Mouse (Mus musculus) spleen, postnatal 10 days (tissue): ENCODE measurements around the gene Hpn.

ENCODE experiments used
- DNase-seq, 2 experiments: peaks; one replicate each; pipeline ENCODE4 v3.0.0; 2021 to 2022; ENCODE audit warnings: low spot score in 2 of 2

The Hpn gene

DNA sequence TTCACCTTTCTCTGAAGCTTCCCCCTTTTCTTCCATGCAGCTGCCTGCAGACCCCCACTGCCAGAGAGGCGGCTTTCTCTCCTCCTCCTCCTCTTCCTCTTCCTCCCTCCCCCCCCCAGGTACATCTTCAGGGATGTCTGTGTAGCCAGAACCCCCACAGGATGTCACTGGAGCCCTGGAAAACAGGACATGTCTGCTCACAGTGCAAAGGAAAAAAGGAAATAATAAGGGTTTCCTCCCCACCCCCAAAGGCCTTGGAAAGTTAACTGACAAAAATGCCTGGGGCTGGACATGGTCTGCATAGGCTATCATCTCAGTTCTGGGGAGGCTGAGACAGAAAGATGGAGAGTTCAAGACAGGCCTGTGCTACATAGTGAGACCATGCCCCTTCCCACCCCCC lies 34.0 kb downstream of the Hpn start:
- DNase-seq = no peak

DNA sequence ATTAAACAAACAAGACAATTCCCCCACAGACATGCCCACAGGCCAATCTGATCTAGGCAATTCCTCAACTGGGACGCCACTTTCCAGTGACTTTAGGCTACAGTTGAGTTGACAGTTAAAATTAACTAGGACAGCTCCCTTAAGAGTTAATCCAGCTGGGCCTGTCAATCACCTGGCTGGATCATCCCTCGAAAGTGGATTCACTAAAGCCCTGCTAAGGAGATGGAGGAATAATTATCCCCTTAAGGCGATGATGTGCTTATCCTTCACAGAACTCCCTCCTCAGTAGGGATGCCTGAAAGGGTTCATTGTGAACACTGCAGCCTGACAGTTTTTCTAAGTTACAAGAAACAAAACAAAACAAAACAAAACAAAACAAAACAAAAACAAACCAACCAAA lies 34.5 kb downstream of the Hpn start:
- no peak for DNase-seq

DNA sequence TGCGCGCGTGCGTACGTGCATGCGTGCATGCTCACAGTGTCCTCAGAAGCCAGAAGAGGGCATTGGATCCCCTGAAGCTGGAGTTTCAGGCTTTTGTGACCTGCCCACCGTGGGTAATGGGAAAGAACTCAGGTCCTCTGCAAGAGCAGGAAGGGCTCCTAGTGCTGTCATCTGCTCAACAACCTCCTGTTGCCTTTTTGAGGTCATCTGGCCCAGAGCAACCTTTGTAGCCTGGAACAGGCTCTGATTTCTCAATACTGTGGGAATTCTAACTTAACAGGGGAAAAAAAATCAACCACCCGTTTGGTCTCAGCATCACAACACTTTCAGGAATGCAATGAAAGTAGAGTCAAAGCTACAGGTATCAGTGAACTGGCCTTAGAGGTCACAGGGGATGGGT lies 35.4 kb downstream of the Hpn start:
- no peak for DNase-seq

DNA sequence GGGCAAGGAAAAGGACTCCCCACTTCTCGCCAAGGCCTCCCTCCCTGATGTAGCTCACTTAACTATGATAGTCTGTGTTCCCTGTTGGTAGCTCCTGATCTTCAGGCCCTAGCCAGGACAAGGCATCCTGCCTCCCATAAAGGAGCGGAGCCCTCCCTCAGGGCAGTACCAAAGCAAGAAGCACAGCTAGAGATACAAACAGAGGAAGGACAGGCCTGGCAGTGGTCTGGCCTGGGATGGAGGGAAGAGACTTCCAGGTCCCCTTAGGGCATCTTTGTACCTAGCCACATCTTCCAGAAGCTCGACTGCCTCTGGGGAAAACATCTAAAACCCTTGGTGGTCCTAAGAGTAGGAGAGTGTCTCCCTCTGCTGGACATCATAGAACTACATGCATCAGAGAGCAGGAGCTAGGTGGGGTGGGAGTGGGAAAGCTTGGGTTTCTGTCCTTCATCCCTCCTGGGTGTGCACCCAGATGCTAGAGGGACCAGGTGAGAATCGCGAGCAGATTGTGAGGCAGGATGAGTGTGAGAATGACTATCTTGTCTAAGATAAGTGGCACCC lies 37.1 kb downstream of the Hpn start:
- DNase-seq = no peak

DNA sequence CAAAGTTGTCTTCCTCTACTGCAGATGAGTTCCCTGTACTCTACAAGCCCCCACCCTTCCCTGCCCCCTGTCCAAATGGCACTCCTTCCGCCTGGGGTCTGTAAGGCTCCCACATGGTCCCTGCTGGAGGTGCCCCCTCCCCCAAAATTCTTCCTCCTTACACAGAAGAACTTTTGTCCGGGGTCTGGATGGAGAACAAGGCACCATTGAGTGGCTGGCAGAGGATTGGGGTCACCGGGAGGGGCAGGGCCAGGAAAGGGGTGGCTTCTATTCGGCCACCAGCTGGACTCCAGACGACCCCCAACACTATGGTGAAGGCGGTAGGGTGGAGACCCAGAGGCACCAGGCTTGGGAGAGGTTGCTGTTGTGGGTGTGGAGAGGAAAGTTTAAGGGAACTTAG lies 37.6 kb downstream of the Hpn start:
- DNase-seq = no peak

DNA sequence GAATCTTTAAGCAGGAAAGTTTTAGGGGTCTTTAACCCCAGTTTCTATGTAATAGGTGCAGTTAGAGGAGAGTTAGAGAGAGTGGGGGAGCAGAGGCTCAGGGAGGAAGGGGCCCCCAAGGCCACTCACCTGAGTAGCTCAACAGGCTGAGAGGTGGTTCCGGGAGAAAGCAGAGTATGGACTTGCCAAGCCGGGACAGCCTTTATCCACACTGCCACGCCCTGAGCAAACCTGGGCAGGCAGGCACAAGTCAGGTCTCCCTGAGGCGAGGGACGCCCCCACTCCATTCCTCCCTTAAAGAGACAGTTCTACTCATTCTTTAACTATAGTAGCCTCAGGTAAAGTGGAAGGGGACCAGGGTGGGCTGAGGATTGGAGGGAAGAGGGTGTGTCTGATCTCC lies 38.6 kb downstream of the Hpn start, which contains the start of gene Fxyd3:
Gene Fxyd3, minus strand, starts transcription at position 213 of the 400 bp plus-strand sequence.
- no peak for DNase-seq

DNA sequence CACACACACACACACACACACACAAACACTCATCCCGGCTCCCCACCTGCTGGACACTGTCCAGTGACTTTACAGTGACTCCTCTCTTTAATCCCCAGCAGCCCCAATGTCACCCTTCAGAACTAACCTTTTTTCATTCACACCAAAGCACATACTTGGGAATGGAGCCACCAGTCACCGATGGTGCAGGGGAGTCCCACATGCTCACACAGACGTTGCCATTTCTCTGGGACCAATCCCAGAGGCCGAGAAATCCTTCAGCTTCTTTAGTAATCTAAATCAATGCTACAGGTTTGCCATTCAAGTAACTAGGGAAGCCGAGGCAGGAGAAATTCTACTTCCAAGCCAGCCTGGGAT lies 40.4 kb downstream of the Hpn start:
- DNase-seq = no peak

DNA sequence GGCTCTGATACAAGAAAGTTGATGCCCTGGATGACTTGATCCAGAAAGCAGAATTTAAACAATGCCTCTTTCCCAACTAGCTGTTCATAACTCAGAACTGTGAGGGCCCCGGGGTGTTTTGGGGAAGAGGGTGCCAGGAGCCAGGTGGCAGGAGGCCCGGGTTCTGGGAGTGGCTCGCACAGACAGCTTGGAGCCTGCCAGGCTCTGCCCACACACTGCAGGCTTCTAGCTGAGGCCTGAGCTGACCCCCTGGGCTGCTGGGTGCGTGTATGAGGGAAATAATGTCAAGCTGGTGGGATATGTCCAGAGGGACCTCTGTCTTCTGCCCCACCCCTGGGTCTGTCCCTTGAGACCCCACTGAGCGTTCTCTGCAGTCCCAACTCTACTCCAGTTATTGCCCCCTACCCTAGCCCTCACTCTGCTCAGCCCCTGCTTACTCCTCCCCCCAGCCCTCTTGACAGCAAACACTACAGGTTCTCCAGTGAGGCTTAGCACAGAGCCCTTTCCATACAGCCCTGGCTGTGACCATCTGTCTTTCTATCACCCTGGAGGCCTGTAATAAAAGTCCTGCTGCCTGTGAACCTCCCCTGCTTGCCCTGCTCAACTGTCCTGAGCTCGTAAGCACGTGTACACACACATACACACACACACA lies 40.9 kb downstream of the Hpn start:
- DNase-seq = no peak

DNA sequence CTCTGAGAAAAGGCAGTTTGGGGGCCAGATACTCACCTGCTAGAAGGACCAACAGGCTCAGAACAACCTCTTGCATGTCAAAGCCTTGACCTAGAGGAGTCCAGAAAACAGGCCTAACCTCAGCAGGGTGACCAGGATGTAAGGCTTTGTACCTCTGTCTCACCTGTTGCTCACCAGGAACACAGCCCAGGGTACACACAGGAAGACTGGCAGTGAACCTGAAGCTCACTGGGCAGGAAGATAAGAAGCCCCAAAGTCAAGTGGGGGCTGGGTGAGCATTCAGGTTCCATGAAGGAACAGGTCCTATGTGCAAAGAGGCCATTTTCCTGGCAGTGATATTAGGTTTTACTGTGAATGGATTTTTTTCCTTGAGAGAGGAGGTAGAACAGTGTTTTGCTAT lies 41.5 kb downstream of the Hpn start:
- DNase-seq = no peak

DNA sequence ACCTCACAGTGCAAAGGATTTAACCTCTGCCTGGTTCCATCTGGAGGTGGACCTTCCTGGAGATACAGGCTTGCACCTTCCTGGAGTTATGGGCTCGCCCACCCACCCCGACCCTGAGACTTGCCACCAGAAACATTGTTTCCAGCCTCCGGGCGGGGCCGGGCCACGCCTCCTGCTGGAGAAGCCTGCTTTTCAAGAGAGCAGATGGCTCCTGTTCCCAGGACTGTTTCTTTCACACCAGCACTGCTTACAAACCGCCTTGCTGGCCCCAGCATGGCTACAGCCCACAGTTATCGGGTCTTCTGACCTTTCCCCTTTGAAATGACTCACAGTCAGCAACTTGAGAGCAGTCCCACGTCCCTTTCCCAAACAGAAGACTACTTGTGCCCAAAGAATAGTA lies 42.8 kb downstream of the Hpn start:
- DNase-seq = no peak

DNA sequence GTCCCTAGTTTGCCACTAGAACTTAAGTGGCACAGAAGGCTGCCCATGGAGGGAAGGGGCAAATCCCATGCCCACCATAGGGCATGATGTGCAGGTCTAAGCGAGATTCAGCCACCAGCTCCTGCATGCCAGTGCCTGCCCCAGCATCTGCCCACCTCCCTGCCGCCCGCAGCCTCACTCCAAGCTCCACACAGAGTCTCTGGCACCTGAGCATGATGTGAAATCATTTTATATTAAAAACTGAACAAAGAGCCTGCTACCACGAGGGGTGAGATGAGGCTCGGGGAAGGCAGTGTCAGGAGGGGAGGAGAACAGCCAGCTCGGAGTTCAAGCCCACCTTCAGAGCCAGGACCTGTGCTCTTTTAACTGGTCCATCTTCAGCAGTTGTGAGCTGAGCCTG lies 44.8 kb downstream of the Hpn start:
- DNase-seq = no peak

DNA sequence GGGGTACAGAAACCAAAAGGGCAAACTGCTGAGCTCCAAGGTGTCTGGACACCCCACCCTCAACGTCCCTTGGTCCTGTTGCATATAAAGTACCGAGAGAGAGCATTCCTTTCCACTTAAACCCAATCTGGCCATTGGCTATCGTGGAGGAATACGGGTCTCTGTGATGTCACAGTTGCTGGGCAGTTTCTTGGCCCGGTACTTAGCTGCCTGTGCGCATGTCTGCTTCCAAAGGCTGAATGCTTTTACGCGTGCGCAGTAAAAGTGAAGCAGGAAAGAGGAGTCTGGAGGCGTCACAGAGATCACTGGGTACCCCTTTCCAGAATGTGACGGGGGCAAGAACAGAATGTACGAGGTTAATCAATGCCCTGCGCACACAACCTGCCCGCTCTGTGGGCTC lies 45.6 kb downstream of the Hpn start:
- no peak for DNase-seq

DNA sequence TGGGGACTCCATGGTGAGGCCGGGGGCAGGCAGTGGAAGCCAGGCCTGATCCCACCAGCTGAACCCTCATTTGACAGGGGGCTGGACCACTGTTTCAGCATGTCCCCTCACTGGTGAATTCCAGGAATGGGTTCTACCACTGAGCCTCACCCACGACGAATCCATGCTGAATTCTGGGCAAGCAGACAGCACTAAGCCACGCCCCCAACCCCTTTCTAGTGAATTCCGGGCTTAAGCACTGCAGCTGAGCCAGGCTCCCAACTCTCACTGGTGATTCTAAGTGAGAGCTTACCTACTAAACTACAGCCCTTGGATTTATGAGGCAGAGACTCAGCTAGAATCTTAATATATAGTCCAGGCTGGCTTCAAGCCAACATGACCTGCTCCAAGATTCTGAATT lies 47.3 kb downstream of the Hpn start:
- DNase-seq = no peak

DNA sequence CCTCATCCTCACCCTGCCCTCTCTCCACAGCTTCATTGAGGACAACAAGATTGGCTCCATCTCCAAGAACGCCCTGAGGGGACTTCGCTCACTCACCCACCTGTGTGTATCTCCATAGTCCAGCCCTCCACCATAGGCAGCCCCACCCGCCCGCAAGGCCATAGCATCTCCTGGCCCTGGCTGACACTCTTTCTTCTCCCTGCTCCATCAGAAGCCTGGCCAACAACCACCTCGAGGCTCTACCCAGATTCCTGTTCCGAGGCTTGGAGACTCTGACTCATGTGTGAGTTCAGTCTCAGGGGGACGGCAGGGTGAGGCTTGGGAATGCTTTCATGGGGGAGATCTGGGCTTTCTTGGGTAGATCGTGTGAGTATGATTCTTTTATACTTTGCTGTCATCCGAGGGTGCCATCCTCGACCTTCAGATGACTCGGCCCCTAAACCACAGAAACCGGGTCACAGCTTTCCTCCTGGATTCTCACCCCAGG lies 52.0 kb downstream of the Hpn start:
- DNase-seq = no peak

DNA sequence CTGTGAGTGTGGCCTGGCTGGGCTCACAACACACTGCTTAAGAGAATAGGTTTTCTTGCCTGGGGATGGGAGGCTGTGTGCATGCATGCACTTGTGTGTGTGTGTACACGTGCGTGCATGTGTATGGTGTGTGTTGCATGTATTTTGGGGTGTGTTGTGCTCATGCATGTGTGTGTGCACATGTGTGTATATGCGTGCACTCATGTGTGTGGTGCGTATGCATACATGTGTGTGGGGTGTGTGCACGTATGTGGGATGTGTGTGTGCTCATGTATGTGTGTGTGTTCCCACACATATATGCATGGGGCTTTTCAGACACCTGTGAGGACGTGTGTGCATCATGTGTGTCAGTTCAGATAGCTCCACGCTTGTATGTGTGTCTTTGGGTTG lies 54.5 kb downstream of the Hpn start:
- no peak for DNase-seq

DNA sequence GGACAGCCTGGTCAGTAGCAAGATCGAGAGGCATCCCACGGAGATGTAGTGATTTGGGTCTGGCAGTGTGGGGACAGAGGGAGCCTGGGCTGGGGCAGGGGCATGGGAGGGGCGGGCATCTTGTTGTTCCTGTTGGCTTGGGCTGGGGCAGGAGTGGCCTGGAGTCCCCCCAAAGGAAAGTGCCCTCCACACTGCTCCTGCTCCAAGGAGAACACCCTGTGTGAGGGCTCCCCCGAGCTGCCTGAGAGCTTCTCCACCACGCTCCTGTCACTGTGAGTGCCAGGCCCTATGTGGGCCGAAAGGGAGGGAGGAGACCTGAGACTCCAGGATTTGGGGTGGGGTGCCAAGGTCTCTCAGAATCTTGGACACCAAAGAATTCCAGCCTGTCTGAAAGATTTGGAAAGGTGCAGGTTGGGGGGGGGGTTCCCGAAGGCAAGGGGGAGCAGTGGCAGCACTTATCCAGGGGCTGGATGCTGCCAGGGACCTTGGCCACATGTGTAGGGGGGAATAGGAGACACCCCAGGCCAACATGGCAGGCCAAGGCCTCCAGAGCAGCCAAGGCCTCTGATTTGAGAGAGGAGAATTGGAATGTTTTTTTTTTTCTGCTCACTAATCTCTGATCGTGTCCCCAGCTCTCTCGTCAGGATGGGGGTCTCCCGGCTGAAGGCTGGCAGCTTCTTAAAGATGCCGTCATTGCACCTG lies 55.0 kb downstream of the Hpn start:
- no peak for DNase-seq

DNA sequence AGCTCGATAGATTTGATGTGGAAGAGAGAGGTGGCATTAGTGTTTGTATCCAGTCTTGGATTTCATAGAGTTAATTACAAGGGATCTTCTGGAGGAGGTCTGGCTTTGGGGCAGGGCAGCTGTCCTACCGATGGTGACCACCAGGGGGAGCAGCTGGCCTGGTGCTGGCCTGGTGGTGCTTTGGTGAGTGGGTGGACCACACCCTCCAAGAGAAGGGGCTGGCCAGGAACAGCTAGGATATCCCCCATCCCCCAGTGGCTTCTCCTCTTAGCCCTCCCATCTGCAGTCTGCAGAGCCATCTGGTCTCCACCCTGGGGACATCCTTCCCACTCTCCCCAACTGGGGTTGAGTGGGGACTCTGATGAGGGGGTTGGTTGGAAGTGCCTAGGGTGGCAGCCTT lies 56.0 kb downstream of the Hpn start, which contains the start of gene Lgi4:
Gene Lgi4, plus strand, starts transcription at position 235 of the 400 bp plus-strand sequence.
- DNase-seq = peak; percentile 74 to 80

DNA sequence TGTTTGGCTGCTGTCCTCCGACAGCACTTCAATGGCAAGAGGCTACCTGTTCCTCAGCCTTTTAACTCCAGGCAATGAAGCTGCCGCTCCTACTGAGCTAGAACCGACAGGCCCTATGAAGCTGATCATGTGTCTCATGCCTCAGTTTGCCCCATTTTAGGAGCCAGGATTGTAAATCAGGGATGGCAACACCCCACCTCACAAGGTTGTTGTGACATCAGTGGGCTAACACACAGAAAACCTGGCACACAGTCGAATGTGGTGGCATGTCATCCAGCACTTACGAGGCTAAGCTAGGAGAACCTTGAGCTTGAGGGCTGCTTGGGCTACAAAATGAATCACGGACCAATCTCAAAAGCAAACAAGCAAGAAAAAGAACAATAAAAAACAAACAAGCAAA lies 56.9 kb downstream of the Hpn start:
- no peak for DNase-seq

DNA sequence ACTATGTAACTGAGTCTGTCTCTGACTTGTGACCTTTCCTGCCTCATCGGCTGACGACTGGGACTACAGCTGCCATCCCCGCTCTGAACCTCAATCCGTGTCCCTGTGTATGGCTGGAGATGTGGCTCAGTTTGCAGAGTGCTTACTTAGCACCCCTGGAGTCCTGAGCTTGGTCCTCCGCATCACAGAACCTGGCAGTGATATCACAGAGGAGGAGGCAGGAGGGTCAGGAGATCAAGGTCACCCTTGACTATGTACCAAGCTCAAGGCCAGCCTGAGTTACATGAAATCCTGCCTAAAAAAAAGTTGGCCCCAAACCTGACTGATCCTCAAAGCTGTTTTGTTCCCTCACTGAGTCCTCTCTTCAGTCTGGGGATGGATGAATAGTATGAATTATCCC lies 57.4 kb downstream of the Hpn start:
- DNase-seq = no peak

DNA sequence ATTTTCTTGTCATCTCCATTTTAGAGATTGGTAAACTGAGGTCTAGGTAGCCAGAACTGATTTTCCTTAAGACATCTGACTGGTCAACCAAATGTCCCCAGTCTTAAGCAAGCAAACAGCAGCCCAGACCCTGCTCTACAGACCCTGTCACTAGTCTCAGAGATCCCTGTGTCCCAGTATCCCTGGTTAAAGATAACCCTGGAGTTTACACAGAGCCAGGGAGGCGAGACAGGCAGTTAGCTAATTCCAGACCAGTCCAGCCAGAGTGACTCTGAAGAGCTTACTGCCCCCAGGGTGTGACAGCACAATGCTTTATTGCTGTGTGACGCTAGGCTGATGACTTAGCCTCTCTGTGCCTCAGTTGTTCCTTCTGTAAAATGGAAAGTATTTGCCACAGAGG lies 58.0 kb downstream of the Hpn start, which contains the start of gene Fxyd1:
Gene Fxyd1, minus strand, starts transcription at position 129 of the 400 bp plus-strand sequence.
- DNase-seq = no peak

DNA sequence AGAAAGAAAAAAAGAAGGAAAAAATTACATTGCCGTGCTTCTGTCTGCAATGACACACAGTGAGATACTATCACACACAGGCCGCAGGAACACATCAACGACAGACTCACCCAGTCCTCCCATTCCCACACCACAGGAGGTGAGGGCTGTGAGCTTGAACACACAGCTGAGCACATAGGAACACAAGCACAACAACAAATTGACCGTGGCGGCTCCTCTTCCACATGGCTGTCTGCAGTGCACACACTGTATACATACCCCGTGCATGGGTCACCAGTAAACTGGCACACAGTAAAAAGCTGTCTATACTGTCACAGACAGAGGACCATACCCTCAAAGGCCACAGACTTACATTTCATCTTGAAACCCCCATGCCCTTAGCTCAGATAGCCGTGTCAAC lies 58.6 kb downstream of the Hpn start:
- DNase-seq = no peak

DNA sequence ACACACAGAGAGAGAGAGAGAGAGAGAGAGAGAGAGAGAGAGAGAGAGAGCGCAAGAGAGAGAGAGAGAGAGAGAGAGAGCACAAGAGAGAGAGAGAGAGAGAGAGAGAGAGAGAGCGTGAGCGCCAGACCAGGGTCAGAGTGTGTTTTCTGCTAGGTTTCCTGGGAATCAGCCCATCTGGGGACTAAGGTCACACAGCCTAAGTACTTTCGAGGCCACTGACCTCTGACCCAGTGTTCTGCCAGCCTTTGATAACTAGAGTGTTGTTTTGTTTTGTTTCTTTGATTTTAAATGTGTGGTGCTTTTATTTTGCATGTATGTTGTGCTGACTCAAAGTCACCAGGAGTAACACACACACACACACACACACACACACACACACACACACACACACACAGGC lies 59.2 kb downstream of the Hpn start:
- no peak for DNase-seq

DNA sequence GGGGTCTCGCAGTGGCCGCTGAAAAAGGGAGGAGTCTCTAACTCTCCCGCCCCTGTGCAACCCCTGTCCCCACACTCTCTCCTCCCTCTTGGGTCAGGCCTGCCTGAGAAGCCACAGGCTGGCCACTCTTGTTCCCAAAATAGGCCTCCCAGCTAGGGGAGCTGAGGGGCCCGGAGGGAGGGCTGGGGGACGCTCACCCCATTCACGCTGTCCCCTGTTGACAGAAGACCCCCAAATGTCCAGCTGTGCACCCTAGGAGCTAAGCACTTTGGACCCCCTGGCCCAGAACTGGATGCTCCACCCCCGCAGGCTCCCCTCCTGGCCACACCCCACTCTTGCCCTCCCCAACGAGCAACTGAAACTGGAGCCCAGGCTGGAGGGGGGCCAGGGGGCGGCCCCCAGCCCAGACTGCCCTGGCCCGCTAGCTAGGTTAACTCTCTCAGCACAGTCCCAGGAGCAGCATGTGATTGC lies 59.7 kb downstream of the Hpn start:
- no peak for DNase-seq
